Mouse (Mus musculus) right cerebral cortex, postnatal 25 days (tissue): ENCODE measurements around the gene Pik3r4.

Source experiments
- DNase-seq: peaks from one replicate; pipeline ENCODE4 v3.0.0; 2022

The Pik3r4 gene

GRCm38 (mm10) chr9:105697764-105698396, 55.1 kb downstream of the Pik3r4 start:
- no peak for DNase-seq

GRCm38 (mm10) chr9:105700702-105701101, 57.9 kb downstream of the Pik3r4 start:
- DNase-seq: no peak

GRCm38 (mm10) chr9:105701966-105702365, 59.2 kb downstream of the Pik3r4 start:
- DNase-seq: no peak

GRCm38 (mm10) chr9:105704226-105704932, 61.6 kb downstream of the Pik3r4 start:
- no peak for DNase-seq

GRCm38 (mm10) chr9:105705011-105705410, 62.2 kb downstream of the Pik3r4 start:
- no peak for DNase-seq

- no peak for DNase-seq
Measured at GRCm38 (mm10) chr9:105712049-105712448, 69.3 kb downstream of the Pik3r4 start.

- DNase-seq: no peak
Measured at GRCm38 (mm10) chr9:105719367-105719766, 76.6 kb downstream of the Pik3r4 start.

GRCm38 (mm10) chr9:105719851-105720395, 77.1 kb downstream of the Pik3r4 start:
- no peak for DNase-seq

- DNase-seq: peak; percentile 65
Measured at GRCm38 (mm10) chr9:105720430-105720829, 77.7 kb downstream of the Pik3r4 start.

- no peak for DNase-seq
Measured at GRCm38 (mm10) chr9:105731976-105732375, 89.2 kb downstream of the Pik3r4 start.

- no peak for DNase-seq
Measured at GRCm38 (mm10) chr9:105734651-105735050, 91.9 kb downstream of the Pik3r4 start.

GRCm38 (mm10) chr9:105735195-105735594, 92.4 kb downstream of the Pik3r4 start:
- no peak for DNase-seq
